Mouse (Mus musculus) hindlimb bud, embryonic 11.5 days (tissue): Measurements from ENCODE around the gene Irf2.

Experiments
- DNase-seq: peaks from one replicate; pipeline ENCODE4 v3.0.0-alpha.2; 2012; ENCODE audit warnings: low read depth, low spot score; ENCODE audit errors: extremely low spot score

Gene Irf2

GRCm38 (mm10) chr8:46799212-46799611 is 59.7 kb downstream of the Irf2 start:
- no peak for DNase-seq

GRCm38 (mm10) chr8:46799706-46800105 is 60.2 kb downstream of the Irf2 start:
- DNase-seq = no peak

- DNase-seq = no peak
Measured at GRCm38 (mm10) chr8:46801153-46801684, 61.7 kb downstream of the Irf2 start.

GRCm38 (mm10) chr8:46802009-46802408 is 62.5 kb downstream of the Irf2 start:
- DNase-seq = no peak

GRCm38 (mm10) chr8:46804721-46805120 is 65.2 kb downstream of the Irf2 start:
- no peak for DNase-seq

- no peak for DNase-seq
Measured at GRCm38 (mm10) chr8:46811021-46811622, 71.6 kb downstream of the Irf2 start.

GRCm38 (mm10) chr8:46811944-46812343 is 72.4 kb downstream of the Irf2 start:
- no peak for DNase-seq

GRCm38 (mm10) chr8:46812966-46813365 is 73.4 kb downstream of the Irf2 start:
- no peak for DNase-seq

GRCm38 (mm10) chr8:46818106-46818989 is 78.8 kb downstream of the Irf2 start:
- no peak for DNase-seq

GRCm38 (mm10) chr8:46818990-46819288 is 79.4 kb downstream of the Irf2 start:
- no peak for DNase-seq

GRCm38 (mm10) chr8:46828734-46829413 is 89.3 kb downstream of the Irf2 start:
- DNase-seq = no peak

- no peak for DNase-seq
Measured at GRCm38 (mm10) chr8:46829414-46830111, 90.0 kb downstream of the Irf2 start.

- no peak for DNase-seq
Measured at GRCm38 (mm10) chr8:46830112-46830855, 90.8 kb downstream of the Irf2 start.

GRCm38 (mm10) chr8:46831916-46832315 is 92.4 kb downstream of the Irf2 start:
- no peak for DNase-seq

- no peak for DNase-seq
Measured at GRCm38 (mm10) chr8:46832399-46832798, 92.9 kb downstream of the Irf2 start.

GRCm38 (mm10) chr8:46833763-46834162 is 94.2 kb downstream of the Irf2 start:
- DNase-seq = no peak

- no peak for DNase-seq
Measured at GRCm38 (mm10) chr8:46834440-46834839, 94.9 kb downstream of the Irf2 start.

GRCm38 (mm10) chr8:46836011-46836652 is 96.6 kb downstream of the Irf2 start:
- DNase-seq = no peak

- DNase-seq = no peak
Measured at GRCm38 (mm10) chr8:46836949-46837348, 97.4 kb downstream of the Irf2 start.

GRCm38 (mm10) chr8:46838052-46838451 is 98.5 kb downstream of the Irf2 start:
- no peak for DNase-seq
